Mouse (Mus musculus) gastrocnemius, postnatal 10 days (tissue): ENCODE data around the gene Ube2e1. TPM values are rescaled to one million over a fixed set of nuclear protein-coding genes. Genes with fewer than 3 reads are reported as not detected.
A peak's percentile ranks its signal among the peaks of the same experiment; 100 is the strongest.
"Not testable (repeated sequence)": the region's sequence is repeated elsewhere in the genome, so short reads cannot be mapped to it uniquely, and the experiment has no call there.

Experiments used
- DNase-seq: peaks from one replicate; pipeline ENCODE4 v3.0.0; 2021; ENCODE audit warnings: mixed read lengths
- total RNA-seq, 2 experiments: library from RNA; stranded (reverse); gene quantifications; 2 replicates each; pipeline ENCODE4 v1.2.3; 2021

Gene Ube2e1
- total RNA-seq, 2 experiments from 2014 or later = 113 to 129 TPM

DNA sequence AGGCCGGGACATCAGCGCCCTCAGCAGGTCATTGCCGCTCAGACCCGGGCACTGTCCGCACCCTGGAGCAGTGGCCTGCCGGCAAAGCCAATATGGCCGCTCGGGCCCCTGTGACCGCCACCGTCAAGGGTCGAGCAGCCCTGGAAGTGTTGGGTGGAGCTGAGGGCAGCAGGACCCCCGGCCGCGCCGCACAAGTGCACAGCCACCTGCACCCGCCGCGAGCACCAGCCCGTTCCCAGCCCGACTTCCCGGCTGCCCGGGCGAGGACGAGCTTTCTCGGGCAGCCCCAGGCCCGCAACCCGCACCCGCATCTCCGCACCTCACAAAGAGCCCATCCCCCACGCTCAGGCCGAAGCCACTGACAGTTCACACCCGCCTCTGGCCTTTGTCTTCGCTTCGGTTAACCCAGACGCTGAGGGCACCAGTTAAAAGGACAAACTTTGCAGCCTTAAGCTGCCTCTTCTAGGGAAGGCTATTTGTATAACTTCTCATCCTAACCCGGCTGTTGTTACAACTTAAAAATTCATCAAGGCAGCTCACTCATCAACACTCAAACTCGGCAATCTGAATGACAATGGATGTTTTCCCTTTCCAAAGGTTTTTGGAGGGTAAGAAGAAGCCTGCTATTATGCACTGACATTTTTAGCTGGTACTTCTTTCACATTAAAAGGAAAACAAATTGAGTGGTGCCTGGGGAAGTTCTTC lies 4.5 kb downstream of the Ube2e1 start:
- DNase-seq = peak; percentile 38

DNA sequence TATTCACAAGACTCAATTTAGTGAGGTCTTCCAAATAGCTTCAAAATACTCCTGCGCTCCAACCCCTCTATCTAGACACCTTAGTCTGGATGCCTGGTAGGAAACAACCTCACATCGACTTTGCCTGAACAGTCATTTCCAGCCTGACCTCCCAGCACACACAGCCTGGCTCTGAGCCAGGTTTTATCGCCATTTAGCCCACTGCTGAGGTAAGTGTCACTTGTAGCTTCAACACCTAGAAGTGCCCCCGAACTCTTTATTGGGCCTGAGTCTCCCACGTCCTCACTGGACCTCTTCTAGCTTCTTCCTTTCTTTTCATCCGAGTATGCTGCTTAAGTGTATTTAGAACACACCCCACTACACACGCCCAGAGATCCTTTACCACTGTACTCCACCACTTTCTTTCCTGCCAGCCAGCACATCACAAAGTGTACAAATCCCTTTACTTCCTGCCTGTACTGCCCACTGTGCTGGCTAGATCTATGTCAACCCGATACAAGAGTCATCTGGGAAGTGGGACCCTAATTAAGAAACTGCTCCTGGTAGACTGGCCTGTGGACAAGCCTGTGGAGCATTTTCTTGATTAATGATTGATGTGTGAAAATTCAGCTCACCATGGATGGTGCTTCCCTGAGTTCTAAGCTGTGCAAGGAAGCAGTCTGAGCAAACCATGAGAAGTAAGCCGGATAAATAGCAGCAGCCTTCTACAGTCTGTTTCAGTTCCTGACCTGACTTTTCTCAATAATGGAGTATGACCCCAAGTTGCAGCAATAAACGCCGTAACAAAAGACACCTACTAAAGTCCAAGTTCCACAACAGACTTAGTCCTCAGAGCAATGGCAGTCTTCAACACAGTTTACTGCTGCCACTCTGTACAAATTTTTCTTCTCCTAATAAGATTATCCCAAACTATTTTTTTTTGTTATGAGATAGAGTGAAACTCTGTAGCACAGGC lies 13.9 kb downstream of the Ube2e1 start:
- DNase-seq = no peak

DNA sequence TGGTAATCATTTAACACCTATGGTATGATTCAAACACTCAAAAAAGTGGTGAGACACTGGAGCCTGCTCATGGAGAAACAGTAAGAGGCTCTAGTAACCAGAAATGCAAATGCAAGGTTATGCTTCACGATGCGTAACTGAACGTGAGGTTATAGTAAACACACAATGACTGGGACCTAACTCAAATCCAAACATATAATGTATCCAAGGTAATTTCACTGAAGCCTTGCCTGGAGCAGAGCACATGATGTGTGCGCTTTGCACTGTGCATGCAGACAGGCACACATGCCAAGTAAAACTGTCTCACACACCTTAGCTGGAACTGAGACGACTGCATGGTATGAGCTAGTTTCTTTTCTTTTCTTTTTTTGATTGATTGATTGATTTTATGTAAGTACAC lies 27.5 kb downstream of the Ube2e1 start:
- DNase-seq = no peak

DNA sequence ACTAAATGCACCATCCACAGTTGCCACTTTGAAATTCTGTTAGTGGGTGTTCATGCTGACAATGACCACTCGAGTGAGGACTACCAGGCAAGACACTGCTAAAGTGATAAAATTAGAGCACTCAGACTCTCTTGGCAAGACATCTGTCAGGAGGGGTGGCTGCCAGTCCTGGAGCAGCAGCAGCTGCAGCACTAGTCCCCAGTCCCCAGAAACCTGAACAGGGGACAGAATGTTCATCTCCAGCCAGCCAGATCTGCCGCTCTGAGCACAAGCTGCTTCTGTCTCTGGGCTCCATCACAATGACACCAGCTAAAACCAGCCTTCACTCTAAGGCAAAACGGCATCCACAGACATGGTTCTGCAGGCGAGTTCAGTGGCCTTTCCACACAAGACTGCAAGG lies 28.4 kb downstream of the Ube2e1 start:
- DNase-seq = peak; percentile 63

DNA sequence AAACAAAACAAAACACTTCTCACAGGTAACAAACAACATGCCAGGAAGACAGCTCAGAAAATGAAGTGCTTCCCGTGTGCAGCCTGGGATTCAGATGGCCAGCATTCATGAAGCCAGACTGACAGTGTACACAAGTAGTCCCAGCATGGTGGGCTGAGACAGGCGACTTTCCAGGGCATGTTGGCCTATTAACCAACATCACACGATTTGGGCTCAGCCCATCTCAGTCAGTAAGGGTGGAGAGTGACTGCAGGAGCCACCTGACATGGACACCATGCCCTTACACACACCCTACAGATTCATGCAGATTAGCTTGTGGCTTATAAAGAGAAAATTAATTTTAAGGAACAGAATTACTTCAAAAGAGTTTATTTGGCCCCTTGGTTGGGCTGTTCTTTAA lies 28.9 kb downstream of the Ube2e1 start:
- no peak for DNase-seq

DNA sequence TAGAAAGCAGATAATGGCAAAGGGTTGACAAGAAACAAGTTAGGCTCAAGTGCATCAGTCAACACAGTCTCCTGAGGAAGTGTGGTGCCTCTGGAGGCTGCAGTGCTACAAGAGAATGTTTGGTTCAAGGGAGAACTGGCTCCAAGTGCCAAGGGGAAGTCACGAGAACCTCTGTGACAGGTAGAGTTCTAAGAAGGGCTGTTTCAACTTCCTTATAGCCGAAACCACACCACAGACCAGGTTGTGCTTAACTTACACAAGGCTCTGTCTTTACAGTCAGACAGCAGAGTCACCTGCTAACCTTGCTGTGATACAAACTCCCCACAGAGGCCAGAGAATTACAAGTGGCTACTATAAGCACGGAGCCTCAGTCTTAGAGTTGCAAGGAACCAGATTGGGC lies 30.1 kb downstream of the Ube2e1 start:
- no peak for DNase-seq

DNA sequence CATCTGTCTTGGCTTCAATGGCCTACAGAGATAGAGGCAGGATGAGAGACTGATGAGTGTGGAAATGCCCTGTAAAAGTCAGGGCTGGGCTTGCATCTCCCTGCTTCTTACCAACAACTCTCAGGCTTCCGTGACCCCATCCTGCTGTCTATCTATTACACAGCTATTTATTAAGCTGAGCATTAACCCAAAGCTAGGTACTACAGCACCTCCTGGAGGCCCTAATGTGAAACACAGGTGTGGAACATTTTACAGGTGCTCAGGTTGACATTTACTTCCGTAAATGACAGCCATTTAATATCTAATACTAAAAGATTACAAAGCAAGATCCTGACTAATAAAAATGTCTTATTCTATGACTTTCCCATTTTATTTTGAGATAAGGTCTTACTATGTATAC lies 31.0 kb downstream of the Ube2e1 start:
- DNase-seq = no peak

DNA sequence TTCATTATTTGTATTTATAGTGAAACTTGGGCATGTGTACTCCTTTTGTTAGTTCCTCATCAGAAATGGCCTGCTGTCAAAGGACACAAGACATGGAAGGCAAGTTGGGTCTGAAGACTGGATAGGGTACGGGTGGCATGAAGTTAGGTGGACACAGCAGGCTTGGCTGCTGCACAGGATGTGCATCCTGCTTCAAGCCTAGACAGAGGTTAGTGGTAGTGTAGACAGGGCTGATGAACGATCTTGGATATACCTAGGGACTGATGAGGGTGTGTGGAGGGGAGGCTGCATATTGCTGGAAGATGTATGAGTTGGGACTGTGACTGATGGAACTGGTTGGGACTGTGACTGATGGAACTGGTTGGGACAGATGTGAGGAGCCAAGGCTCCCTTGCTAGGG lies 32.8 kb downstream of the Ube2e1 start:
- no peak for DNase-seq

DNA sequence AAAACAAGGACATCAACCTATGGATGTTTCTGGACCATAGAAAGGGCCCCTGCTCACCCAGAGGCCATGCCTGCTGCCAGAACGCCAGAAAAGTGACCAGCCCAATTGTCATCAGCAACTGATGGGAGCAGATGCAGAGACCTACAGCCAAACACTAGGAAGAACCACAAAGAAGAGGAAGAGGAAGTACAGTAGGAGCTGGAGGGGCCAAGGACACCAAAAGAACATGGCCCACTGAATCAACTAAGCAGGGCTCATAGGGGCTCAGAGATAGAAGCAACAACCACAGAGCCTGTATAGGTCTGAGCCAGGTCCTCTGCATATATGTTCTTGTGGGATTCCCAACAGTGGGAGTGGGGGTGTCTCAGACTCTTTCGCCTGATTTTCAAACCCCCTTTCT lies 34.2 kb downstream of the Ube2e1 start:
- DNase-seq = no peak

DNA sequence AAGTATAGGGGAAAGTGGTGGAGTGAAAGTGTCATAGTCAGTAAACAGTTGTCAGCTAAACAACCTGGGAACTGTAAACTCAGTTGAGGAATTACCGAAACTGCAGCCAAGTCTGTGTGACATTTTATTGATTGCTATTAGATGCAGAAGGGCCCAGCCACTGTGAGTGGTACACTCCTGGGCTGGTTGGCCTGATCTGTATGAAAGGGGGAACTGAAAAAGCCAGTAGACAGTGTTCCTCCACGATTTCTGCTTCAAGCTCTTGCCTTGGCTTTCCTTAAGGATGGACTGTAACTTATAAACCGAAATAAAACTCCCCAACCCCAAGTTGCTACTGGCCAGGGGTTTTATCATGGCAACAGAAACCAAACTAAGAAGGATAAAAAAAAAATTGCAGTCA lies 39.1 kb downstream of the Ube2e1 start:
- DNase-seq = no peak

DNA sequence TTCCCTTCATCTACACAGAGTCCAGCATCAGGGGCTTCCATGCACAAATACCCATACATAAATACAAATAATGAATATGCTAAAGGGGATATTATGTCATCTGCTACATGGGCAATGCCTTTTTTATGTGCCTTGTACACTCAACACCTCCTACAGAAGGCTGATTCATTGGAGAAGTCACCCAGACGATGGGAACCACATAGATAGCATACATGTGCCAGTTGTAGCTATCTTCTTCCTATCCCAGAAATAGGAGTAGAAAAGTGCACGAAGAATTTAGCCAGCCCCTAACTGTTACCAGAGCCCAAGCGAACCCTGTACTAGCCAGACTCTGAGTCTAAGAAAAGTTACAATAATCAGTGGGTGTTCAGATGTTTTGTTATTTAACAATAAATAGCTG lies 39.5 kb downstream of the Ube2e1 start:
- DNase-seq = no peak

DNA sequence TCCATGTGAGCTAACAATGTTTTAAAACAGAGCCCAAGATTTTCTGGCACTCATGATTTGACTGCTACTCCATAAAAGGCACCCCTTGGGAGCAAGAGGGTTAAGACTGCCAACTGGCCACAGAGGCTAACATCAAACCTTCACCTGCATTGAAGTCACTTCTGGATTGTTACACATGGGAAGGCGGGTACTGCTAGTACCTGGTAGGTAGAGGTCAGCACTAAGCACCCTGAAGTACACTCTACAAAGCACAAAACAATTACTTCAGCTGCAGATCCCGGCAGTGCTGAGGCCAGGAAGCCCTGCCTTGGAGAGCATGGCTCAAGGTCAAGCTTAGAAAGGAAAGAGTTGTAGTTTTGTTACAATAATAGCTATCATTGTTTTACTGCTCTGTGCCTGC lies 44.3 kb downstream of the Ube2e1 start:
- DNase-seq = no peak

DNA sequence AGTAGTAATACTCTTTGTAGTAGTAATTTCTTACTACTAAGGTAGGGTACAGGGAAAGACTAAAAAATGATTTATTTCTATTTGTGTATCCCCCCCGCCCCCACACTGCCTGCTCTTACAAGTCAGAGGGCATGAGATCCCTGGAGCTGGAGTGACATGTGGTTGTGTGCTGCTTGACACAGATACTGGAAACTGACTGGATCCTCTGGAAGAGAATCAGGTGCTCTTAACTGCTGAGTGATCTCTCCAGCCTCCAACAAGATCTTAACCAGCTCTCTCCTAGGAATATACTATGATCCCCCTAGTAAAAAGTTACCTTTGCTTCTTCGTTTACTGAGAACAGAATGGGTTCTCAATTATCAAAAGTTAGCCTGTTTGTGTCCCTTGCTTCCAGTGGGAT lies 45.2 kb downstream of the Ube2e1 start:
- DNase-seq = no peak

DNA sequence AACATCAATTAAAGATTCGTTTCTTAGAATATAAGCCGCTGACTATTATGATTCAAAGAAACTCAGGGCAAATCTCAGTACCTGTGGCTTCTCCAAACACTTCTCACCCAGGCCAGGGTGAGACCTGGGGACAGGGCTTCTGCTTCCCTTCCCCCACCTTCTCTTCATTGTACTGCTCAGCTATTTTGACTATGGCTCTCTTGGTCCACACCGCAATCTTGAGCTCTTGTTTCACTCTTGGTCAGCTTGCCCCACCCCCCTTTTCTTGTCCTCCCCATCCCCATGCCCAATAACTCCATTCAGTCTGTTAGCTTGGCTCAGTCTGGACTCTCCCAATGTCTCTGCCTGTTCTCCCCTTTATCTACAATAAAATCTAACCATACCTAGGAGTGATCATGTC lies 46.2 kb downstream of the Ube2e1 start:
- no peak for DNase-seq

DNA sequence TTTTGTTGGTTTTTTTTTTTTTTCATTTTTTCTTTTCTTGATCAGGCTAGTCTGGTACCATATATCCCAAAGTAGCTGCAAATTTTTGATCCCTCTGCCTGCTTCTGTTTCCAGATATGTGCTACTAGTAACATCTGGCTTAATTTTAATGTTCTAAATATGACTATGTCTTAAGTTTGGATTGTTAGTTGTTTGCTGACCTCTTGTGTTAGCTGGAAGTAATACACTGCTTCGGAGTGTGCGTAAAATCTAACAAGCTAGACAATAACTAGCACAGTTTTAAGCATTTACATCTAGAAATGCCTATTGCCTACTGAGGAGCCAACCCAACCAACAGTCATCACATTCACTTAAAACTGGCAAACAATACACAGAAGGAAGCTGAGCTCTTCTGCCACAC lies 47.1 kb downstream of the Ube2e1 start:
- no peak for DNase-seq

DNA sequence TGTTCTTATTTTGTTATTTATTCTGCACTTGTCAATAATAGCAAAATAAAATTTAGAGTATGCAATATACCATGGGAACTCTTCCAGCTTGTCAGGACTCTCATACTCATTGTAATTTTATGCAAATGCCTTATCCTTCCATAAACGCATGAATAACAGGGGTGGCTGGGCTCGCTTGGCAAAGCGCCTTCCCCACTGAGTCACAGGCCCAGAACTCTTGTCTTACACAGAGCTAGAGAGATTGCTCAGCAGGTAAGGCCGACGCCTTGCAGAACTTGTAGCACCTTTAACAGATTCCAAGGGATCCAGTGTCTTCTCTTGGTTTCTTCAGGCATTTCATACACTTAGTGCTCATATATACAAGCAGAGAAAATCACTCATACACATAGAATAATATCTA lies 51.3 kb downstream of the Ube2e1 start:
- DNase-seq = no peak

DNA sequence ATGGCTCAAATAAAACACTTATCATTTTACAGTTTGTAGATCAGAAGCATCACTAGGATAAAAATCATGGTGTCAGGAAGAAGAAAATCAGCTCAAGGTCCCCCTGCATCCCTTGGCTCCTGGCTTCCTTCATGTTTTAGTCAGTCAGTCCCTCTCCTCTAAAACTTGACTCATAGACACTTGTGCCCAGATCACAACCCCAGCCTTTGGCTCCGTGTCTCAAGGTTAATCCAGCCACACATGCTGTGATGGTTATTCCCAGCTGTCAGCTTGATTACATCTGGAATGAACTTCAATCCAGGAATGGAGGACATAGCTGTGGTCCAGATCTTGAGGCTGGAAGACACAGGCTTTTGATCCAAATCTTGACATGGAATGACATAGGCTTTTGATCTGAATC lies 57.1 kb downstream of the Ube2e1 start:
- no peak for DNase-seq

DNA sequence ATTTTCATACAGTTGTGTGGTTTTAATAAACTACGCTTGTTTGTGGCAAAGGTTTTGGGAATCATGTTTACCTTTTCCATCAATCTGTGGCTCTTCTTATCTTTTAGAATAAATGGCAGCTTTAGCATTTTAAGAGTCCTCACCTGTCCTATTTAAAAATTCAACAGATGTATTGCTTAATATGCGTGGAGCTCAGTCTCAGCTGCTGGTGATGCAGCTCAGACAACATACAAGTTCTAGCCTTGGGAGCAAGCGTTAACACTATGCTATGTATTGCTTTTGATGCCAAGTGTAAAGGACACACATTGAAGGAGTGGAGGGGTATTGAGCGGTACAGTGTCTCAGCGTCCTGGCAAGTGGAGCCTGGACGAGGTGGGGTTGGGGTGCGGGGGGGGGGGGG lies 60.0 kb downstream of the Ube2e1 start:
- DNase-seq = no peak

DNA sequence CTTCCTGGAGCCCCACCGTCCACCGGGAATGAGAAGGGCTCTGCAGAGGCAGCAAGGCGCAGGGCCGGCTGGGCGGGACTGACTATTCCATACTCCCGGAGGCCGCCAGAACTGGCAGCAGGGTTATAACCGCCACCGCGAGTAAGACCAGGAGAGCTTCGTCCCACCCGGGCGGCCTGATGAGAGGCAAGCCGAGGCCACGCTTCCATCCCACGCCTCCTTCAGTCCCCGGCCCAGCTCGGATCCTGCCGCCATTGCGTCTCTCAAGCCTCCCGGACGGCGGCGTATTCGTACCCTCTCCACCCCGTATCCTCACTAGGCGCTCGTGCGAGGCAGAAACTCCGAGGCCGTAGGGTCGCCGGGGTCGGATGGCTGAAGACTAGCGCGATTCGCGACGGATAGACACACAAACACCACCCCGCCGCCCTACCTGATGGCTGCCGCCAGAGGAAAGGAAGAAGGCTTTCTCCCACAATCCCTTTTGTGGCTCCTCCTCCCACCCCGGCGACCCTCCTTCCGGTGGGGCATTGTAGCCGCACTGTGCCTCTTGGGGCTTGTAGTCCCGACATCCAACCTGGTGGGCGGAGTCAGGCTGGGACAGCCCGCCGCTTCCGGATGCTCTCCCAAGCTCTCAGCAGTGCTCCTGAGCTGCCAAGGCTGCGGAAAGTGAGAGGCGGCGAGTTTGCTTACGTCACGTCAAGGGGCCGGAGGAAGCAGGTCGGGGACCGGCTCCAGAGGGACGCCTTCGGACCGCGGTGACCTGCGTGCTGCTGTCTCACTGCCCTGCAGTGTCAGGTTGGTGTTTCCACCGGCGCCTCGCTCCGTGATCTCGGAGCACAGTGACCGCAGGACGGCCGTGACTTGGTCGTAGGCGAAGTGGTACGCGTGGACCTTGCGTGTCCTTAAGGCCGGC lies 60.9 kb downstream of the Ube2e1 start, which contains the start of the genes Nkiras1 and Rpl15:
TSS of gene Nkiras1 (plus strand) at position 608 of the 913 bp plus-strand sequence.
TSS of gene Rpl15 (minus strand) at position 863 of the 913 bp plus-strand sequence.
- peak; percentile 95 for DNase-seq

DNA sequence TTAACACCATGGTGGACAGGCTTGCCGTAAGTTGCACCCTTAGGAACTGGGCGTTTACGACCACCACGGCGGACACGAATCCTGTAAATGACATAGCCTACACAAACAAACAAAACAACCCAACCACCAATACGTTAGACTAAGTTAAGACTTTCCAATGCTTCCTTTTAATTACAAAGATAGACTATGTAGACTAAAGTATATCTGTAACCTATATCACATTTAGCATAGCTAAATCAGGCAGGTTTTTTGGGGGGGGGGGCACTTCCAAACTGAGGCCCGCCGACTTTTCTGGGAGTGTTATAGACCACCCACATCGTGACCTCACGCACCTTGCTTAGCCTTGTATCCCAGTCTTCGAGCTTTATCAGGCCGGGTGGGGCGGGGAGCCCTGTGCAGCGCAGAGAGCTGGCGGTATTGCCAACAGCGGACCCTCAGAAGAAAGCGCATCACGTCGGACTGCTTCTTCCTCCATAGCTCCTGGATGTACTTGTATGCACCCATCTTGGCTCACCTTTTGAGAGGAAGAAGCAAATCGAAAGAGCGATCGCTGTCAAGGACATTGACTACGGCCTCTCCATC lies 61.6 kb downstream of the Ube2e1 start:
- not testable (repeated sequence) for DNase-seq

DNA sequence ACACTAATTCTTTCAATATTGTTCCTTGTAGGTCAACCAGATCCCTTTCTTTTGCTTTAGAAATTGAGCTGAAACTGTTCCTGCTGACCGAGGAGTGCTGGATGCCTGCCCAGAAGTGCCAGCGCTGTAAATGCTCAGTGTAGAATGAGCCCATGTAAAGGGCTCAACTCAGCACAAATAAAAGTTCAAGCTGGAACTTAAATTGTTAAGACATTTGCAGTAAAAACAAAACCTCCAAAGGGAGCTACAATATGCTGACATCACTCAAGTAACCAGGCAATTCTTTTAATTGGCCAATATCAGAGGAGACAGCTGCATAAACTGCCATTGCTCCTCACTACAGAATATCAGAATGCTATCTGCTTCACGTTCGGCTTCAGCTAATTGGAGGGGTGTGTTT lies 68.2 kb downstream of the Ube2e1 start:
- DNase-seq = no peak

DNA sequence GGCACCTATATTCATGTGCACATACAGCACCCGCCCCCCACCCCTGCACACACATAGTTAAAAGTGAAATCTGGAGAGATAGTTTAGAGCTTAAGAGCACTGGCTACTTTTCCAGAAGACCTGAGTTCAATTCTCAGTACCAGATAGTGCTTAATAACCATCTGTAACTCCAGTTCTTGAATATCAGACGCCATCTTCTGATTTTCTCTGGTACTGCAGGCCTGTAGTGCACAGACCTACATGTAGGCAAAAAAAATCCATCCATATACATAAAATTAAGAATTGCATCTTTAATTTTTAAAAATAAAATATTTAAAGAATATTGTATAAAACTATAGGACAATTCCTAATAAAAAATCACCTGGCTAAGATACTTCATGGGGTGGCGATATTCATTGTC lies 70.5 kb downstream of the Ube2e1 start:
- no peak for DNase-seq
